Mouse (Mus musculus): ENCODE measurements around the gene Rhbdf2. TPM values are rescaled to one million over a fixed set of nuclear protein-coding genes. Genes with fewer than 3 reads are reported as not detected.

Gene Rhbdf2
- polyA plus RNA-seq, 1 experiment from 2014 or later: 1.1 TPM

GRCm38 (mm10) chr11:116549273-116550038 lies 77.4 kb downstream of the Rhbdf2 start:
- no peak overlapping the region for H3K27ac ChIP-seq (replicated peaks)
- peaks cover 27% of the 10 kb centered on the region for H3K36me3 ChIP-seq
- ATAC-seq (ENCODE audit: low FRiP score, low read depth): no peak
- H3K9ac ChIP-seq: no peak overlapping the region
- WGBS: 89% methylated on average over 11 of the region's 11 CpGs
- H3K4me2 ChIP-seq: no peak overlapping the region
- no peaks in the 10 kb centered on the region for H3K9me3 ChIP-seq
- no peaks in the 10 kb centered on the region for H3K27me3 ChIP-seq
- peaks cover 32% of the 10 kb centered on the region for H3K4me1 ChIP-seq (replicated peaks)
- H3K4me3 ChIP-seq: no peak overlapping the region

- no peaks in the 10 kb centered on the region for H3K9me3 ChIP-seq
- H3K4me2 ChIP-seq: no peak overlapping the region
- H3K27me3 ChIP-seq: no peaks in the 10 kb centered on the region
- 94% methylated on average over 9 of the region's 9 CpGs for WGBS
- no peak overlapping the region for H3K9ac ChIP-seq
- H3K4me3 ChIP-seq: no peak overlapping the region
- H3K4me1 ChIP-seq (replicated peaks): peaks cover 26% of the 10 kb centered on the region
- H3K36me3 ChIP-seq: peaks cover 34% of the 10 kb centered on the region
- no peak overlapping the region for H3K27ac ChIP-seq (replicated peaks)
- no peak for ATAC-seq (ENCODE audit: low FRiP score, low read depth)
Observed at GRCm38 (mm10) chr11:116548780-116549179, 78.0 kb downstream of the Rhbdf2 start.

Other genes with a start within 250 kb of the Rhbdf2 start
- gene Rnf157, start 214.0 kb downstream of the Rhbdf2 start, polyA plus RNA-seq (2015; fragmentation: Nextera tagmentation; extraction: Ambion mirVana): 69.8 and 78.1 TPM in 2 replicates
- gene Ubald2, start 192.9 kb downstream of the Rhbdf2 start, polyA plus RNA-seq (2015; fragmentation: Nextera tagmentation; extraction: Ambion mirVana): 42.7 and 44.3 TPM in 2 replicates
- gene Qrich2, start 160.8 kb downstream of the Rhbdf2 start, polyA plus RNA-seq (2015; fragmentation: Nextera tagmentation; extraction: Ambion mirVana): 0.07 and 0.47 TPM in 2 replicates
- gene Prpsap1, start 132.8 kb downstream of the Rhbdf2 start, polyA plus RNA-seq (2015; fragmentation: Nextera tagmentation; extraction: Ambion mirVana): 181 and 186 TPM in 2 replicates
- 8.4 and 11.0 TPM in 2 replicates for gene Sphk1, start 96.1 kb downstream of the Rhbdf2 start, polyA plus RNA-seq (2015; fragmentation: Nextera tagmentation; extraction: Ambion mirVana)
- gene Ube2o, start 45.6 kb downstream of the Rhbdf2 start, polyA plus RNA-seq (2015; fragmentation: Nextera tagmentation; extraction: Ambion mirVana): 35.0 and 36.7 TPM in 2 replicates
- gene Aanat, start 40.6 kb downstream of the Rhbdf2 start, polyA plus RNA-seq (2015; fragmentation: Nextera tagmentation; extraction: Ambion mirVana): 0.14 TPM in 1 of 2 replicates, not detected in the other
- gene Prcd, start 26.5 kb upstream of the Rhbdf2 start, polyA plus RNA-seq (2015; fragmentation: Nextera tagmentation; extraction: Ambion mirVana): 2.8 and 3.8 TPM in 2 replicates
- 25.7 and 29.1 TPM in 2 replicates for gene Cygb, start 27.3 kb upstream of the Rhbdf2 start, polyA plus RNA-seq (2015; fragmentation: Nextera tagmentation; extraction: Ambion mirVana)
- gene St6galnac1, start 148.5 kb upstream of the Rhbdf2 start, polyA plus RNA-seq (2015; fragmentation: Nextera tagmentation; extraction: Ambion mirVana): not detected in 2 replicates
- gene Mxra7, start 201.0 kb upstream of the Rhbdf2 start, polyA plus RNA-seq (2015; fragmentation: Nextera tagmentation; extraction: Ambion mirVana): 41.5 and 42.8 TPM in 2 replicates
- 62.1 and 65.0 TPM in 2 replicates for gene Mettl23, start 216.3 kb upstream of the Rhbdf2 start, polyA plus RNA-seq (2015; fragmentation: Nextera tagmentation; extraction: Ambion mirVana)
- gene Jmjd6, start 216.4 kb upstream of the Rhbdf2 start, polyA plus RNA-seq (2015; fragmentation: Nextera tagmentation; extraction: Ambion mirVana): 70.2 and 72.4 TPM in 2 replicates
- gene Mfsd11, start 225.4 kb upstream of the Rhbdf2 start, polyA plus RNA-seq (2015; fragmentation: Nextera tagmentation; extraction: Ambion mirVana): 52.6 and 56.3 TPM in 2 replicates
- gene Srsf2, start 226.1 kb upstream of the Rhbdf2 start, polyA plus RNA-seq (2015; fragmentation: Nextera tagmentation; extraction: Ambion mirVana): 535 and 549 TPM in 2 replicates

Data from hindbrain, embryonic 15.5 days (tissue).